Mouse (Mus musculus) embryonic stem cell, embryonic (primary cell): Measurements from ENCODE around the gene Syt7.

Experiments
- CTCF ChIA-PET, 4 experiments: fragments of 300-600 bp in 2 of 4; fragments of 350-600 bp in 2 of 4; sonication (Branson Sonifier 250); formaldehyde crosslinking; loops; one replicate each; lab custom pipeline; 2022; ENCODE audit warnings: inconsistent platforms in 2 of 4; lab: Charles Lee
- POLR2A ChIA-PET, 4 experiments: fragments of 300-600 bp in 2 of 4; fragments of 350-600 bp in 2 of 4; sonication (Branson Sonifier 250); formaldehyde crosslinking; loops; one replicate each; lab custom pipeline; 2022; ENCODE audit warnings: antibody characterized with exemption in 4 of 4, inconsistent platforms in 1 of 4; lab: Charles Lee

Syt7 gene

GRCm38 (mm10) chr19:10456752-10457483 is 68.0 kb downstream of the Syt7 start, which contains the start of gene Lrrc10b:
Gene Lrrc10b (minus strand): TSS chr19:10457473.
- POLR2A ChIA-PET, result interaction anchor here in 3 of 4 experiments (0.5 to 2.8 kb wide), 34 partner anchors 9 to 1490 kb away, joined by 3 to 15 read pairs (median 4); partner anchors contain the start of genes Sdhaf2 (in 3 of the 3), Cpsf7 (in 2 of the 3), Fen1 (in 2 of the 3) and Tmem258 (in 2 of the 3)
- CTCF ChIA-PET, result interaction anchor here (0.6 to 2.1 kb wide), 31 partner anchors 7 to 523 kb away, joined by 3 to 15 read pairs (median 4); partner anchors contain the start of genes Ccdc86 (in 1 of the 4), Ppp1r32 (in 1 of the 4) and Syt7 (in 1 of the 4)

DNA sequence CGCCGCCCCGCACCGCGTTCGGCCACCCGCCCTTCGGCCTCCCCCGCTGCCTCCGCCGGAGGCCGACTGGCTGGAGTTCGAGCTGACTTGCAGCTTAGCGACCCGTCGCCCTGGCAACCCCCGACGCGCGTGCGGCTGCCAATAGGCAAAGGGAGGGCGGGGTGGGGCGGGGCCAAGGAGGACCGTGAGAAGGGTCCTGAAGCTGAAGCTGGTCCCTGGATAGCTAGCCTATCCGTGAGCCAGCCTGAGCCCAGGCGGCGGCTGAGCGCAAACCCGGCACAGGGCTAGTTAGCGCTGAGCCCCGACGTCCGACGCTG is 68.6 kb downstream of the Syt7 start:
- CTCF ChIA-PET, result interaction anchor here (0.6 to 2.1 kb wide), 30 partner anchors 8 to 522 kb away, joined by 3 to 15 read pairs (median 4); partner anchors contain the start of genes Ppp1r32 (in 2 of the 4) and Ccdc86 (in 1 of the 4)
- POLR2A ChIA-PET, result interaction anchor here in 3 of 4 experiments (0.5 to 2.8 kb wide), 31 partner anchors 8 to 1491 kb away, joined by 3 to 15 read pairs (median 4); partner anchors contain the start of genes Sdhaf2 (in 3 of the 3), Cpsf7 (in 2 of the 3), Fen1 (in 2 of the 3) and Tmem258 (in 2 of the 3)

DNA sequence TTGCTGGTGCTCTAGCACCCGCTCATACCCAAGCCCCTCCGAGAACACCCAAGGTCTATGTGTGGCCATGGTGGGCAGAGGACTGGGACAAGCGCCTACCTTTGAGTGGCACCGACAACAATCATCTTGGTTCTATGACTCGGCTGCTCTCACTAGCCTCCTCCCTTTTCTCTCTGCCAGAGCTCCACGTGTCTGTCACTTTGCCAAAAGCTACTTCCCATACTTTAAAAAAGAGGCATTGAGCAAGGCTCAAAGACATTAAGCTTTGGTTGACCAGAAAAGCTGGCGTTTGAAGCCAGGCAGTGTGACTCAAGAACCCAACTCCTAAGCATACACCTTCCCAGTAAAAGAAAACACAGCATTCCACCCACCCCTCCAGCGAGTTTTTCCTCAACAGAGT is 69.2 kb downstream of the Syt7 start:
- ChIA-PET POLR2A (interaction anchor here in 3 of 4 experiments (0.6 to 2.8 kb wide), 13 partner anchors 16 to 515 kb away, joined by 3 to 15 read pairs (median 4); partner anchors contain the start of genes Sdhaf2 (in 3 of the 3), Cpsf7 (in 2 of the 3), Cyb561a3 (in 1 of the 3) and Tmem138 (in 1 of the 3)), CTCF (interaction anchor here in 3 of 4 experiments (0.8 to 2.1 kb wide), 13 partner anchors 8 to 117 kb away, joined by 3 to 15 read pairs (median 4); partner anchors contain the start of gene Ppp1r32 (in 1 of the 3))

DNA sequence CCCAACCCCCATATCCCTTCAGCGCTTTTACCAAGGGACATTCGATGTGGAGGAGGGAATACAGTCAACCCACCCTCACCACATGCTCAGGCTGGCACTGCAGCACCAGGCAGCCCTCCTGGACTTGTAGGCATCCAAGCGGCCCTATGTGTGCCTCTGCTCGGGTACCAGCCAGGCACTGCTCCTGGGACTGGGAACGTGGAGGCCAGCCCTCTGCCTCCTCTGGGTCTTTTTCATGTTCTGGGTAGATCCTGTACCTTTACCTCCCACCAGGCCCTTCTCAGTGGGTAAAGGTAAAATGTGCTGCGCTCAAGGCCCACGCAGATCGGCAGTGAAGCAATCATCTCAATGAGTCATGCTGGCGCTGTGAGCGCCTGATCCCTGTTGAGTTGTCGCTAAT is 71.0 kb downstream of the Syt7 start:
- ChIA-PET CTCF (no interaction called here), POLR2A (interaction anchor here in 1 of 4 experiments (0.7 to 1.3 kb wide), 2 partner anchors 31 to 84 kb away, joined by 3 to 10 read pairs; no protein-coding TSS in a partner anchor)

GRCm38 (mm10) chr19:10461584-10461983 is 72.7 kb downstream of the Syt7 start:
- ChIA-PET CTCF (interaction anchor here in 3 of 4 experiments (0.6 to 1.1 kb wide), 7 partner anchors 12 to 229 kb away, joined by 3 to 5 read pairs (median 3); no protein-coding TSS in a partner anchor), POLR2A (interaction anchor here in 2 of 4 experiments (0.6 kb wide), 2 partner anchors 402 to 1518 kb away, joined by 3 to 5 read pairs; no protein-coding TSS in a partner anchor)

DNA sequence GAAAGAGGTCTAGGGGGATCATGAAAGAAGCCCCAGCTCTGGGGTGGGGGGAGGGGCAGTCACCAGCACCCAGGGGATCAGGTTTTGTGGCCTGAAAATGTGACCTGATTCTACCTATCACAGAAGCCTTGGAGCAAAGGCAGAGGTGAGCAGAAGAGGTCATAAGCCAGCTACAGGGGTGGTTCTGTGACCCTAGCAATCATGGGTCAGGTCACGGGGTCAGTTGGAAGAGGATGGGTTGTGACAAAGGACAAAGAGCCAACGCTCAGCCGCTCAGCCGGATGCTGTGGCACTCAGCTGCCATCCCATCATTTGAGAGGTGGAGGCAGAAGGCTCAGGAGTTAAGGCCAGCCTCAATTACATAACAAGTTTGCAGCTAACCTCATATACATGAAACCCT is 75.5 kb downstream of the Syt7 start:
- ChIA-PET CTCF (interaction anchor here (0.7 to 1.1 kb wide), 6 partner anchors 15 to 515 kb away, joined by 3 to 5 read pairs (median 3); no protein-coding TSS in a partner anchor), POLR2A (interaction anchor here in 3 of 4 experiments (0.6 to 1.4 kb wide), 8 partner anchors 10 to 1322 kb away, joined by 3 to 7 read pairs (median 4); partner anchors contain the start of gene Sdhaf2 (in 1 of the 3))

GRCm38 (mm10) chr19:10469171-10469658 is 80.3 kb downstream of the Syt7 start:
- CTCF ChIA-PET, result interaction anchor here in 2 of 4 experiments (0.7 to 0.9 kb wide), 3 partner anchors 12 to 458 kb away, joined by 3 to 5 read pairs (median 3); partner anchors contain the start of gene Lrrc10b (in 1 of the 2)
- POLR2A ChIA-PET, result interaction anchor here in 1 of 4 experiments (1.4 kb wide), 1 partner anchor 12 kb away, joined by 5 read pairs; the partner anchor contains the start of gene Lrrc10b

GRCm38 (mm10) chr19:10472958-10473357 is 84.1 kb downstream of the Syt7 start:
- ChIA-PET POLR2A (interaction anchor here in 2 of 4 experiments (0.8 to 3.1 kb wide), 3 partner anchors 10 to 266 kb away, joined by 3 to 15 read pairs (median 6); partner anchors contain the start of genes Lrrc10b (in 1 of the 2) and Ppp1r32 (in 1 of the 2)), CTCF (interaction anchor here (0.6 to 2.2 kb wide), 4 partner anchors 13 to 220 kb away, joined by 3 to 11 read pairs (median 4); partner anchors contain the start of gene Lrrc10b (in 1 of the 4))

DNA sequence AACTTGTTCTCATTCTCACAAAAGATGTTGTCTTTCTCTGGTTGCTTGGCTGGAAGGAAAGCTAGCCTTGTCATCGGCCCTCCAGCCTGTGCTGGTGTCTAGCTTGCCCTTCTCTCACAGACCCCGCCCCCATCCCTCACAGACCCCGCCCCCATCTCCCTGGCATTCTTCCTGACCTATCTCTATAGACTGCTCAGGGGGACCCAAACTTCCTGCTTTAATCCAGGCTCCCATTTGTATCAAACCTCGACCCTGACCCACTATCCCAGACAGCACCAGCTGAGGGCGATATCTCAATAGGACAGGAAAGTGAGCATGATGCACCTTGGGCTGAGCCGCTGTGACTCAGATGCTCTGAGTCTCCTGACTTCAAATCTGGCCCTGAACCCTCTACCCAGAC is 84.9 kb downstream of the Syt7 start:
- ChIA-PET CTCF (interaction anchor here (0.6 to 2.2 kb wide), 16 partner anchors 9 to 133 kb away, joined by 3 to 11 read pairs (median 4); partner anchors contain the start of genes Lrrc10b (in 1 of the 4) and Ppp1r32 (in 1 of the 4)), POLR2A (interaction anchor here in 3 of 4 experiments (0.5 to 3.1 kb wide), 11 partner anchors 9 to 455 kb away, joined by 3 to 15 read pairs (median 3); partner anchors contain the start of genes Ppp1r32 (in 2 of the 3) and Lrrc10b (in 1 of the 3))

GRCm38 (mm10) chr19:10479541-10479940 is 90.7 kb downstream of the Syt7 start:
- CTCF ChIA-PET, result interaction anchor here in 2 of 4 experiments (0.6 to 1.5 kb wide), 4 partner anchors 23 to 147 kb away, joined by 3 to 6 read pairs (median 4); no protein-coding TSS in a partner anchor
- POLR2A ChIA-PET, result interaction anchor here in 2 of 4 experiments (0.7 to 0.8 kb wide), 2 partner anchors 32 to 108 kb away, joined by 3 read pairs; no protein-coding TSS in a partner anchor

DNA sequence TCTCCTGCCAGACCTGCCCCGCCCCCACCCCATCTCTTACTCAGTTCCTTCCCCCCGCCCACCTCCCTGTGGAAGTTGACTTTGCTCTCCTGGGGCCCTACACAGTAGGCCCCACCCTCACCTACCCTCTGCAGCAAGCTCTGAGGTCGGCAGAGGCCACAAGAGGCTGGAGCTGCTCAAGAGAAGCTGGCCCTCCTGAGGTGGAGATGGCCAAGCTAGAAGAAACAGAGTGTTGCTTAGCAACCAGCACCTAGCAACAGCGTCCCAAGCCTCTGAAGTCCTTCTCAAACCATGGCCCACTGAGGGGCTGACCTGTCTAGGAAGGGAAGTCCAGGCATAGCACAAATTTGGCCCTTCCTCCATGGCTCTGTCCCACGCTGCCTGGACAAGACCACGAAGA is 93.8 kb downstream of the Syt7 start, which contains the start of gene Ppp1r32:
Ppp1r32 (minus strand) TSS at position 226 of the 400 bp plus-strand sequence.
- POLR2A ChIA-PET, result interaction anchor here in 2 of 4 experiments (0.6 to 1.9 kb wide), 8 partner anchors 9 to 398 kb away, joined by 3 to 8 read pairs (median 3); no protein-coding TSS in a partner anchor
- CTCF ChIA-PET, result interaction anchor here (0.6 to 3.4 kb wide), 16 partner anchors 8 to 597 kb away, joined by 3 to 14 read pairs (median 4); partner anchors contain the start of gene Lrrc10b (in 1 of the 4)

DNA sequence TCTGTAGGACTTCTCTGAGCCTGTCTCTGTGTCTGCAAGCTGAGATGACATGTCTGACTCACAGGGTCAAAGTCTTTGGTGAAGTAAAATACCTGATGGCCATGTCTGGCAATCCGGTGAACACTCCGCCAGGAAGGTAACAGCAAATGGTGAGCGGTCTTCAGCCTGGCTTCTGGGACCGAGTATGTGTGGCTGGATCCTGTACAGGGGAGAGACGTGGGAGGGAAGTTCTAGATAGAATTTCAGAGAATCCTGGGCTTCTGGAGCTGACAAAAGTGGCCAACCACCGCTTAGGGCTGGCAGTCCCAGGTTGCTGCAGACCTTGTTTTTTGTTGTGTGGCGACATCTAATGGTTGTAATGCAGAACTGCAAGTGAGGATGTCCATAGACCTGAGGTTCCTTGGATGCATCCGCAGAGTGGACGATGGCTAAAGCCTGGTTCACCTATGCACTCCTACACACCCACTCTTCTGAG is 97.4 kb downstream of the Syt7 start:
- ChIA-PET POLR2A (interaction anchor here in 2 of 4 experiments (0.8 to 1.6 kb wide), 2 partner anchors 29 to 190 kb away, joined by 3 to 4 read pairs; partner anchors contain the start of gene Lrrc10b (in 1 of the 2)), CTCF (interaction anchor here (0.6 to 4.4 kb wide), 38 partner anchors 10 to 451 kb away, joined by 3 to 57 read pairs (median 4); partner anchors contain the start of gene Lrrc10b (in 1 of the 4))

GRCm38 (mm10) chr19:10495670-10496069 is 106.8 kb downstream of the Syt7 start:
- ChIA-PET CTCF (no interaction called here), POLR2A (interaction anchor here in 1 of 4 experiments (0.6 kb wide), 1 partner anchor 32 kb away, joined by 4 read pairs; no protein-coding TSS in a partner anchor)

- ChIA-PET POLR2A (interaction anchor here in 3 of 4 experiments (0.6 to 1.5 kb wide), 4 partner anchors 10 to 149 kb away, joined by 3 to 5 read pairs (median 4); partner anchors contain the start of gene Lrrc10b (in 1 of the 3)), CTCF (interaction anchor here in 2 of 4 experiments (1.2 to 2.8 kb wide), 3 partner anchors 10 to 254 kb away, joined by 4 to 12 read pairs (median 11); no protein-coding TSS in a partner anchor)
Observed at GRCm38 (mm10) chr19:10496976-10497375, 108.1 kb downstream of the Syt7 start.

- ChIA-PET CTCF (interaction anchor here in 2 of 4 experiments (0.5 to 2.8 kb wide), 10 partner anchors 11 to 485 kb away, joined by 3 to 12 read pairs (median 4); partner anchors contain the start of gene Lrrc10b (in 1 of the 2)), POLR2A (interaction anchor here (0.5 to 1.8 kb wide), 9 partner anchors 10 to 200 kb away, joined by 3 to 6 read pairs (median 4); partner anchors contain the start of genes Cpsf7 (in 2 of the 4), Lrrc10b (in 1 of the 4) and Sdhaf2 (in 1 of the 4))
Observed at GRCm38 (mm10) chr19:10497512-10498160, 108.7 kb downstream of the Syt7 start.
